Mouse (Mus musculus) liver, adult 2 months (tissue): ENCODE measurements around the gene Scamp4. TPM values are rescaled to one million over a fixed set of nuclear protein-coding genes. Genes with fewer than 3 reads are reported as not detected.
A peak's percentile ranks its signal among the peaks of the same experiment; 100 is the strongest.
"Not testable (repeated sequence)": the region's sequence is repeated elsewhere in the genome, so short reads cannot be mapped to it uniquely, and the experiment has no call there.

ENCODE experiments used
- DNase-seq: peaks from one replicate; pipeline ENCODE4 v3.0.0-alpha.2; 2011; ENCODE audit warnings: low read depth, low spot score; ENCODE audit errors: extremely low read depth
- H3K27ac ChIP-seq: fragments of 200-500 bp; replicated peaks from 2 replicates; pipeline ENCODE4 v1.5.1; 2012; ENCODE audit warnings: low read depth, mild to moderate bottlenecking, control low read depth, inconsistent platforms, low read length; ENCODE audit not compliant: insufficient read depth
- H3K27me3 ChIP-seq: fragments of 200-500 bp; 2 replicates; pipeline ENCODE4 v1.6.1; 2012; ENCODE audit warnings: mild to moderate bottlenecking, moderate library complexity, low read length, inconsistent platforms; ENCODE audit not compliant: control insufficient read depth, insufficient read depth
- H3K36me3 ChIP-seq: fragments of 200-500 bp; 2 replicates; pipeline ENCODE4 v1.6.1; 2012; ENCODE audit warnings: low read length, inconsistent platforms; ENCODE audit not compliant: control insufficient read depth, insufficient read depth
- H3K4me1 ChIP-seq: fragments of 200-500 bp; 2 replicates; pipeline ENCODE4 v1.6.1; 2011; ENCODE audit warnings: low read length; ENCODE audit not compliant: control insufficient read depth, insufficient read depth
- H3K4me3 ChIP-seq: fragments of 200-500 bp; 2 replicates; pipeline ENCODE4 v1.5.1; 2011; ENCODE audit warnings: low read depth, mild to moderate bottlenecking, control low read depth, low read length, moderate library complexity; ENCODE audit not compliant: insufficient read depth
- H3K79me2 ChIP-seq: fragments of 200-500 bp; 2 replicates; pipeline ENCODE4 v1.6.1; 2012; ENCODE audit warnings: inconsistent platforms, mild to moderate bottlenecking, low read length, moderate library complexity; ENCODE audit not compliant: control insufficient read depth, insufficient read depth
- H3K9ac ChIP-seq: fragments of 200-500 bp; 2 replicates; pipeline ENCODE4 v1.6.1; 2012; ENCODE audit warnings: low read depth, mild to moderate bottlenecking, control low read depth, inconsistent platforms, low read length
- CTCF ChIP-seq: fragments of 200-500 bp; IDR thresholded peaks from 2 replicates; pipeline ENCODE4 v1.5.1; 2011; ENCODE audit warnings: low read depth, low read length, control low read depth
- POLR2A ChIP-seq: fragments of 200-500 bp; IDR thresholded peaks from 2 replicates; pipeline ENCODE4 v1.6.1; 2011; ENCODE audit warnings: low read length, control low read depth; ENCODE audit not compliant: insufficient read depth; ENCODE audit errors: extremely low read depth
- WGBS: fragments of 180-500 bp; shearing (Covaris S2); methylation state at CpG from one replicate; pipeline ENCODE4 v1.1.7; 2018; 5-methylcytosine and 5-hydroxymethylcytosine counted together
- polyA plus RNA-seq: library from polyadenylated mRNA; depleted of rRNA; stranded (reverse); fragments of >200 nt; gene quantifications from 2 replicates; pipeline ENCODE4 v1.2.3, GENCODE M21; 2012
- total RNA-seq: library from RNA; depleted of rRNA; stranded (reverse); fragments of >200 nt; gene quantifications from 2 replicates; pipeline ENCODE4 v1.2.3, GENCODE M21; 2014

Scamp4 gene
- total and polyA plus RNA-seq, 2 experiments: 7.6 to 63.2 TPM

- TF ChIP-seq CTCF: no peak
- TF ChIP-seq POLR2A: no peak
- 9% methylated on average over 6 of the region's 6 CpGs for WGBS
- Histone ChIP-seq H3K4me1 (peaks cover 17% of the 10 kb centered on the region), H3K27me3 (no peaks in the 10 kb centered on the region), H3K4me3 (no peak overlapping the region), H3K79me2 (peaks cover 24% of the 10 kb centered on the region), H3K36me3 (peaks cover 6% of the 10 kb centered on the region; the same call in 1 of the 2 replicates), H3K27ac (no peak overlapping the region; the same call in 1 of the 2 replicates), H3K9ac (no peak overlapping the region)
- peak; percentile 84 for DNase-seq
Measured at GRCm38 (mm10) chr10:80635345-80635744, 32.7 kb downstream of the Scamp4 start.

GRCm38 (mm10) chr10:80646936-80647335 lies 44.3 kb downstream of the Scamp4 start:
- TF ChIP-seq POLR2A (no peak), CTCF (no peak)
- no peaks in the 10 kb centered on the region for H3K4me1 ChIP-seq
- peaks cover 2% of the 10 kb centered on the region; the same call in 1 of the 2 replicates for H3K36me3 ChIP-seq
- no peaks in the 10 kb centered on the region for H3K27me3 ChIP-seq
- 55% methylated on average over 10 of the region's 10 CpGs for WGBS
- H3K27ac ChIP-seq: no peak overlapping the region
- peak; percentile 68 for DNase-seq
- H3K9ac ChIP-seq: no peak overlapping the region
- H3K4me3 ChIP-seq: no peak overlapping the region
- H3K79me2 ChIP-seq: no peaks in the 10 kb centered on the region

DNA sequence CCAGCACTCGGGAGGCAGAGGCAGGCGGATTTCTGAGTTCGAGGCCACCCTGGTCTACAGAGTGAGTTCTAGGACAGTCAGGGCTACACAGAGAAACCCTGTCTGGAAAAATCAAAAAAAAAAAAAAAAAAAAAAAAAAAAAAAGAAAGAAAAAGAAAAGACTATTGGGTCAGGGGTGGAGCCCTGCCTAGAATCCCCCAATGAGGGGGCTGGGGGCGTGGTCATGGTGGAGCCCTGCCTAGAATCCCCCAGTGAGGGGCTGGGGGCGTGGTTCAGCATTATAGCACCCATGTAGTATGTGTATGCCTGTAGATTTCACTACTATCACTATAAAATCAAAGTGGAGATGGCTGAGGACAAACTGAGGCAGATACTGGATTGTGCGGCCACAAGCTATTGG lies 47.2 kb downstream of the Scamp4 start:
- H3K27me3 ChIP-seq, H3K9ac ChIP-seq, DNase-seq, H3K36me3 ChIP-seq, H3K27ac ChIP-seq, H3K4me3 ChIP-seq, H3K4me1 ChIP-seq, H3K79me2 ChIP-seq: not testable (repeated sequence)
- WGBS: 94% methylated on average over 6 of the region's 6 CpGs

GRCm38 (mm10) chr10:80650392-80650791 lies 47.7 kb downstream of the Scamp4 start:
- H3K9ac ChIP-seq: no peak overlapping the region
- no peak overlapping the region for H3K27ac ChIP-seq
- H3K36me3 ChIP-seq: no peaks in the 10 kb centered on the region
- TF ChIP-seq POLR2A: no peak
- TF ChIP-seq CTCF: no peak
- WGBS: 94% methylated on average over 10 of the region's 10 CpGs
- H3K27me3 ChIP-seq: no peaks in the 10 kb centered on the region
- no peak overlapping the region for H3K4me3 ChIP-seq
- H3K79me2 ChIP-seq: peaks cover 12% of the 10 kb centered on the region; the same call in 1 of the 2 replicates
- DNase-seq: no peak
- H3K4me1 ChIP-seq: peaks cover 2% of the 10 kb centered on the region; the same call in 1 of the 2 replicates

DNA sequence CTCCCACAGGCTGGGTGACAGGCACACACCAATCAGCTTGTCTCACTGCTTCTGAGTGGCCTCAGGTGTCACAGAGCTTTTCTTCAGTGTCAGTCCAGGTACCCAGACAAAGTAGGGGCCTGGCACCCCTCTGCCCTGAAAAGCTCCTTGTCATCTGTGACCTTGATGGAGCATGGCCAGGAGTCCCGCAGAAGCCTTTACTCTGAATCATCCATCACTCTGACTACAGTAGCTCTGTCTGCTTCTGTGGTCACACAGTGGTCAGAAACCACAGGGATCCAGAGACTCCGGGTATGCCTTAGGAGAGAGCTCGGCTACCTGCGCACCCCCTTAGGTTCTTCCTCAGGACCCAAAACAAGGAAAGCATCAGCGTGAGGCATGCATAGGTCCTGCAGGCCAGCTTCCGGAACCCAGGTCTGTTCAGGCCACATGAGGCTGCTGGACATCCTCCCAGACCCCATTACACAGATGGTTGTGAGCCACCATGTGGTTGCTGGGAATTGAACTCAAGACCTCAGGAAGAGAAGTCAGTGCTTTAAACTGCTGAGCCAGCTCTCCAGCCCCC lies 50.6 kb downstream of the Scamp4 start:
- 85% methylated on average over 6 of the region's 6 CpGs for WGBS

DNA sequence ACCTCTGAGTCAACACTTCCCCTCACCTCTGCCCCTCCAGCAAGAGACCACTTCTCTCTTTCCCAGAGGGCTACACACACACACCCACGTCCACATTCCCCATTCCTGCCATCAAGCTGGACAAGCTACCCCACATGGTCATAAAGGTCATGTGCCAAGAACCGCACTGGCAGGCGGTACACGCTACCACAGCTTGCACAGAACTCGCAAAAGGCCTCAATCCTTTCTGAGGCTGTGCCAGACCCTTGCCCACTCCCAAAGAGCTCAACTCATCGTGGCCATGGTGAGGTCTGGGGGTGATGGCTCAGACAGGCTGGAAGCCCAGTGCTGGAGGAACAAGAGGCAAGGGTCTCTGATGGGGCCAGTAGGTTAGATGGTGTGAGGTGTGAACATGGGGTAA lies 52.2 kb downstream of the Scamp4 start:
- no peak overlapping the region for H3K4me3 ChIP-seq
- H3K4me1 ChIP-seq: peaks cover 8% of the 10 kb centered on the region
- no peak overlapping the region for H3K9ac ChIP-seq
- peaks cover 20% of the 10 kb centered on the region; the same call in 1 of the 2 replicates for H3K79me2 ChIP-seq
- H3K27ac ChIP-seq: no peak overlapping the region
- DNase-seq: no peak
- 71% methylated on average over 6 of the region's 6 CpGs for WGBS
- no peaks in the 10 kb centered on the region for H3K36me3 ChIP-seq
- TF ChIP-seq CTCF: no peak
- TF ChIP-seq POLR2A: no peak
- no peaks in the 10 kb centered on the region for H3K27me3 ChIP-seq

More for the DNA sequence above, 50.6 kb downstream of the Scamp4 start:
- Histone ChIP-seq H3K36me3 (no peaks in the 10 kb centered on the region), H3K27ac (no peak overlapping the region), H3K4me1 (peaks cover 8% of the 10 kb centered on the region), H3K4me3 (no peak overlapping the region), H3K9ac (no peak overlapping the region), H3K79me2 (peaks cover 20% of the 10 kb centered on the region; the same call in 1 of the 2 replicates), H3K27me3 (no peaks in the 10 kb centered on the region)
- DNase-seq: no peak
- no peak for TF ChIP-seq POLR2A
- no peak for TF ChIP-seq CTCF
